Comparison of ENCODE assay signal across 26 mouse cellular contexts in the genomic region with DNA sequence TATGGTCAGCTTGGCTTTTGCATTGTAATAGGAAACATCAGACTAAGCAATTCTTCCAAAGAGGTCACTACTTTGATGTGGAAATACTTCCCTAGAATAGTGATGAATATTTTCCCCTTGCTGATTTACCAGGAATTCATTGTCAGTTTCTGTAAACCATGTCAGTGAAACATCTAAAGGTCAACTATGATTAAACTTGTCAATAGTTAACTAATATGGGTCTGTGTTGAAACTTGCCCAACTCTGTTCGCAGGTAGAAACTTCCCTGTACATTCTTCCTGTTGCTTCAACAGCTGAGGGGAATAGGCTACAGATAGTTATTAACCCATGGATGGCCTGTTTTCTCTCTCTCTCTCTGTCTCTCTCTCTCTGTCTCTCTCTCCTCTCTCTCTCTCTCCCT.
DNase-seq lines count a peak whose midpoint lies in the region; ATAC-seq and TF ChIP-seq lines count a peak whose summit lies in the region.
"Had no signal": no experiment of that assay in that cellular context is flagged by ENCODE, and none has a peak within 500 bp of the region (broad histone marks: within the 10 kb centered on the region; RNA-seq: fewer than 3 reads in every experiment).

No protein-coding gene starts in this region.

- no peak overlapping the region for H3K4me2 ChIP-seq in kidney, embryonic 14.5 days (replicated peaks; ENCODE audit: low read depth, low read length)
- no peak overlapping the region for H3K4me2 ChIP-seq in liver, embryonic 13.5 days
- no peak overlapping the region for H3K4me2 ChIP-seq in intestine, embryonic 15.5 days (replicated peaks)
- H3K4me2 ChIP-seq: forebrain, embryonic 12.5 days; lung, embryonic 14.5 days; midbrain, embryonic 15.5 days had no signal

- no peaks in the 10 kb centered on the region for H3K9me3 ChIP-seq in kidney, embryonic 14.5 days (ENCODE audit: control insufficient read depth, low read length)
- H3K9me3 ChIP-seq in liver, embryonic 13.5 days (replicated peaks) = no peaks in the 10 kb centered on the region
- H3K9me3 ChIP-seq in intestine, embryonic 15.5 days = no peaks in the 10 kb centered on the region
- H3K9me3 ChIP-seq: forebrain, embryonic 12.5 days; hindbrain, embryonic 10.5 days; midbrain, embryonic 15.5 days had no signal

- TF ChIP-seq CTCF in kidney, adult 2 months (conservative IDR thresholded peaks at IDR 0.05; ENCODE audit: insufficient read depth, insufficient read length, low read depth, low read length) = no peak
- TF ChIP-seq CTCF in small intestine, adult 2 months (IDR thresholded peaks at IDR 0.05; ENCODE audit: extremely low read depth, insufficient read length, insufficient replicate concordance, low read depth, low read length) = no peak

- H3K27ac ChIP-seq in kidney, adult 2 months (ENCODE audit: insufficient read depth, low read depth, low read length) = peak overlapping the region; percentile 68
- no peak overlapping the region for H3K27ac ChIP-seq in kidney, embryonic 14.5 days (ENCODE audit: low read depth, low read length)
- H3K27ac ChIP-seq in liver, embryonic 13.5 days = no peak overlapping the region
- H3K27ac ChIP-seq in intestine, embryonic 15.5 days = no peak overlapping the region
- H3K27ac ChIP-seq in small intestine, adult 2 months (ENCODE audit: insufficient read depth, low read depth, low read length) = peak overlapping the region; percentile 69
- H3K27ac ChIP-seq: forebrain, embryonic 12.5 days; hindbrain, embryonic 10.5 days; midbrain, embryonic 15.5 days had no signal

- no peak overlapping the region for H3K4me3 ChIP-seq in kidney, adult 2 months (ENCODE audit: insufficient read depth, low read depth, low read length)
- H3K4me3 ChIP-seq in kidney, embryonic 14.5 days (ENCODE audit: low read length) = no peak overlapping the region
- no peak overlapping the region for H3K4me3 ChIP-seq in liver, embryonic 13.5 days (replicated peaks)
- no peak overlapping the region for H3K4me3 ChIP-seq in intestine, embryonic 15.5 days (replicated peaks)
- H3K4me3 ChIP-seq in small intestine, adult 2 months (ENCODE audit: low read depth, low read length) = no peak overlapping the region
- H3K4me3 ChIP-seq: erythroblast, embryonic 14.5 days; forebrain, embryonic 12.5 days; hindbrain, embryonic 10.5 days; midbrain, embryonic 15.5 days had no signal

- peak; percentile 77 for DNase-seq in kidney, adult 2 months
- no peak for DNase-seq in liver, embryonic 13.5 days
- no peak for DNase-seq in liver
- DNase-seq in yolk sac, embryonic 10.5 days (ENCODE audit: low spot score) = no peak
- DNase-seq: adrenal gland, adult 8-10 months; cerebellum, adult 2 months; cerebellum, postnatal 14 days; forebrain, postnatal 0 days; gastrocnemius, postnatal 10 days; heart, postnatal 14 days; kidney, adult 11 months; kidney, postnatal 4 days; left cerebral cortex, postnatal 4 days; lung, embryonic 14.5 days; lung, postnatal 14 days; right cerebral cortex, postnatal 25 days; thymus, postnatal 4 days had no signal

- ATAC-seq in kidney, embryonic 14.5 days (ENCODE audit: low FRiP score, low TSS enrichment) = no peak
- 0 out of 2 replicates have a peak, but pooled peaks have one; percentile 29 for ATAC-seq in liver, embryonic 13.5 days (ENCODE audit: low read depth)
- ATAC-seq in intestine, embryonic 15.5 days = peak; percentile 97
- ATAC-seq: forebrain, postnatal 0 days; hindbrain, embryonic 16.5 days; midbrain, embryonic 15.5 days had no signal

- H3K4me1 ChIP-seq in kidney, adult 2 months (ENCODE audit: control insufficient read depth, insufficient read depth, low read length) = no peaks in the 10 kb centered on the region
- no peaks in the 10 kb centered on the region for H3K4me1 ChIP-seq in kidney, embryonic 14.5 days (ENCODE audit: control insufficient read depth, insufficient read depth, low read length)
- H3K4me1 ChIP-seq in liver, embryonic 13.5 days (replicated peaks) = no peaks in the 10 kb centered on the region
- H3K4me1 ChIP-seq in intestine, embryonic 15.5 days (replicated peaks) = no peaks in the 10 kb centered on the region
- no peaks in the 10 kb centered on the region for H3K4me1 ChIP-seq in small intestine, adult 2 months (ENCODE audit: control insufficient read depth, insufficient read depth, insufficient read length, low read length)
- H3K4me1 ChIP-seq: forebrain, embryonic 12.5 days; hindbrain, embryonic 10.5 days; midbrain, embryonic 15.5 days had no signal

- H3K9ac ChIP-seq in kidney, embryonic 14.5 days (ENCODE audit: low read depth, low read length) = no peak overlapping the region
- no peak overlapping the region for H3K9ac ChIP-seq in liver, embryonic 13.5 days
- H3K9ac ChIP-seq in intestine, embryonic 15.5 days = no peak overlapping the region
- H3K9ac ChIP-seq: forebrain, embryonic 12.5 days; forebrain, postnatal 0 days; lung, embryonic 14.5 days; midbrain, embryonic 15.5 days had no signal

- H3K36me3 ChIP-seq in kidney, adult 2 months (ENCODE audit: control insufficient read depth, insufficient read depth, low read length) = no peaks in the 10 kb centered on the region
- no peaks in the 10 kb centered on the region for H3K36me3 ChIP-seq in kidney, embryonic 14.5 days (ENCODE audit: control insufficient read depth, insufficient read depth, low read length)
- H3K36me3 ChIP-seq in liver, embryonic 13.5 days = no peaks in the 10 kb centered on the region
- no peaks in the 10 kb centered on the region for H3K36me3 ChIP-seq in intestine, embryonic 15.5 days
- no peaks in the 10 kb centered on the region for H3K36me3 ChIP-seq in small intestine, adult 2 months (ENCODE audit: control insufficient read depth, insufficient read depth, low read length)
- H3K36me3 ChIP-seq: forebrain, embryonic 12.5 days; hindbrain, embryonic 10.5 days; midbrain, embryonic 15.5 days had no signal

- WGBS in kidney, adult 2 months = 29% methylated on average over 1 of the region's 1 CpGs
- WGBS in kidney, embryonic 14.5 days = 64% methylated on average over 1 of the region's 1 CpGs
- 41% methylated on average over 1 of the region's 1 CpGs for WGBS in liver, embryonic 13.5 days (ENCODE audit: insufficient replicate concordance)
- WGBS in intestine, embryonic 15.5 days = 45% methylated on average over 1 of the region's 1 CpGs
- WGBS in small intestine, adult 2 months = 16% methylated on average over 1 of the region's 1 CpGs

- no peak for TF ChIP-seq POLR2A in kidney, adult 2 months (IDR thresholded peaks at IDR 0.05; ENCODE audit: low read depth, low read length)
- TF ChIP-seq POLR2A in small intestine, adult 2 months (IDR thresholded peaks at IDR 0.05; ENCODE audit: low read depth, low read length) = no peak

- no peaks in the 10 kb centered on the region for H3K27me3 ChIP-seq in kidney, adult 2 months (replicated peaks; ENCODE audit: control insufficient read depth, insufficient read depth, low read length)
- H3K27me3 ChIP-seq in kidney, embryonic 14.5 days (ENCODE audit: control insufficient read depth, insufficient read depth, low read length) = no peaks in the 10 kb centered on the region
- H3K27me3 ChIP-seq in liver, embryonic 13.5 days = no peaks in the 10 kb centered on the region
- H3K27me3 ChIP-seq in intestine, embryonic 15.5 days (replicated peaks) = no peaks in the 10 kb centered on the region
- H3K27me3 ChIP-seq in small intestine, adult 2 months (ENCODE audit: control insufficient read depth, insufficient read depth, low read length) = no peaks in the 10 kb centered on the region
- H3K27me3 ChIP-seq: CH12.LX; forebrain, embryonic 12.5 days; midbrain, embryonic 15.5 days had no signal

Comparison
In these comparisons a context has a peak if more than half of its experiments do, and no peak if none do; other contexts are left out.
1. H3K27ac ChIP-seq: peak in kidney, adult 2 months (single experiment) and small intestine, adult 2 months (single experiment); none in kidney, embryonic 14.5 days (single experiment), liver, embryonic 13.5 days (single experiment) and intestine, embryonic 15.5 days (single experiment).